Mouse (Mus musculus) CH12.LX (cell line): ENCODE measurements at regions not wholly inside any gene's neighbourhood (a gene's known extent, or its start where the extent isn't known, plus 50 kb on each side); places are given as distances from the start of the nearest gene placed in this dataset.

Experiments
- CTCF ChIP-seq, 2 experiments: IDR thresholded peaks in 1 of 2; conservative IDR thresholded peaks in 1 of 2; 2 replicates each; pipeline ENCODE4 v1.5.1; 2011 to 2012; ENCODE audit warnings: low read depth in 2 of 2, low read length in 2 of 2, improper control_type of control experiment in 1 of 2, inconsistent platforms in 1 of 2, mild to moderate bottlenecking in 1 of 2, moderate library complexity in 1 of 2
- E2F4 ChIP-seq: IDR thresholded peaks from 2 replicates; pipeline ENCODE4 v1.6.1; 2011; ENCODE audit warnings: low read depth, low read length, improper control_type of control experiment; ENCODE audit not compliant: insufficient replicate concordance
- EP300 ChIP-seq: IDR thresholded peaks from 2 replicates; pipeline ENCODE4 v1.6.1; 2011; ENCODE audit warnings: low read length, improper control_type of control experiment
- MAZ ChIP-seq: IDR thresholded peaks from 2 replicates; pipeline ENCODE4 v1.6.1; 2012; ENCODE audit warnings: low read depth, mild to moderate bottlenecking, inconsistent platforms, low read length, improper control_type of control experiment, moderate library complexity
- MYC ChIP-seq: IDR thresholded peaks from 2 replicates; pipeline ENCODE4 v1.6.1; 2011; ENCODE audit warnings: low read depth, mild to moderate bottlenecking, improper control_type of control experiment, low read length
- POLR2A ChIP-seq: IDR thresholded peaks from 2 replicates; pipeline ENCODE4 v1.6.1; 2011; ENCODE audit warnings: low read depth, mild to moderate bottlenecking, improper control_type of control experiment, low read length
- UBTF ChIP-seq: IDR thresholded peaks from 2 replicates; pipeline ENCODE4 v1.6.1; 2012; ENCODE audit warnings: low read depth, mild to moderate bottlenecking, inconsistent platforms, low read length, improper control_type of control experiment, moderate library complexity

DNA sequence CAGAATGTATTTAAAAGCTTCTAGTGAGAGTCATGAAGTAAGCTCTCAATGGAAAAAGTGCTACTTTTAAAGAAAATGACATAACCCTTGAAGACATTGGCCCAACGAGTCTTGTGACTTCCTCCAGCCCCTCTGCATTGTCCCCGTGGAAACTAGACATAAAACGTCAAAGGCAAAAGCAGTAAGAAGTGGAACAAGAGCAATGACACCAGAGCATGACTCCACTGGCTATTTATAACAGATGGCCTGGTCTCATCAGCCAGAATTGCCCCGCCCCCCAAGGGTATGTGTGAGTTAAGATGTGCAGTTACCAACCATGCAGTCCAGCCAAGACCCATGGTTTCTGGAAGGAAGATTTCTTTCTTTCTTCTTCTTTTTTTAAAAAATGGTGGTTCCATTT, 161.6 kb upstream of the Igf1 start:
- TF ChIP-seq CTCF (conservative IDR thresholded peaks at IDR 0.05 in 1 of 2, IDR thresholded peaks at IDR 0.05 in 1 of 2; ENCODE audit: low read depth in 2 of 2, low read length in 2 of 2) (no peak), POLR2A (no peak), UBTF (no peak), EP300 (0 out of 2 replicates have a peak, but pooled peaks have one; percentile 43), E2F4 (no peak), MYC (no peak), MAZ (no peak)
